Mouse (Mus musculus): ENCODE data around the gene Ddx25.

Gene Ddx25

DNA sequence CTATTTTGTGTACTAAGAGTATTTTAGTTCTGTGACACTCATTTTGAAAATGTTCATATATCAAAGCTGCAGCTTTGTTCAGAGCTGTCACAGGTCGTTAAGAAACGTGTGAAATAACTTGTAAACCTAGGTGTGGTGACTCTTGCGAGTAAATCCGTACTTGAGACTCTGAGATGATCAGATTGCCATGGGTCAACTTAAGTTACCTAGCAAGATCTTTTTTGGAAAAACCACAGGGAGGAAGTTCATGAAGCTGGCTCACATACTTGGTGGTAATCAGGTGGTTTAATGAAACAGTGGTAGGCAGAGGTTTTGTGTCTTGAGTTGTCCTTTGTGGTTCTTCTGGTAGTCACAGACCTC, 64.6 kb downstream of the Ddx25 start:
- no peak for DNase-seq (ENCODE audit: low read depth, low spot score)

DNA sequence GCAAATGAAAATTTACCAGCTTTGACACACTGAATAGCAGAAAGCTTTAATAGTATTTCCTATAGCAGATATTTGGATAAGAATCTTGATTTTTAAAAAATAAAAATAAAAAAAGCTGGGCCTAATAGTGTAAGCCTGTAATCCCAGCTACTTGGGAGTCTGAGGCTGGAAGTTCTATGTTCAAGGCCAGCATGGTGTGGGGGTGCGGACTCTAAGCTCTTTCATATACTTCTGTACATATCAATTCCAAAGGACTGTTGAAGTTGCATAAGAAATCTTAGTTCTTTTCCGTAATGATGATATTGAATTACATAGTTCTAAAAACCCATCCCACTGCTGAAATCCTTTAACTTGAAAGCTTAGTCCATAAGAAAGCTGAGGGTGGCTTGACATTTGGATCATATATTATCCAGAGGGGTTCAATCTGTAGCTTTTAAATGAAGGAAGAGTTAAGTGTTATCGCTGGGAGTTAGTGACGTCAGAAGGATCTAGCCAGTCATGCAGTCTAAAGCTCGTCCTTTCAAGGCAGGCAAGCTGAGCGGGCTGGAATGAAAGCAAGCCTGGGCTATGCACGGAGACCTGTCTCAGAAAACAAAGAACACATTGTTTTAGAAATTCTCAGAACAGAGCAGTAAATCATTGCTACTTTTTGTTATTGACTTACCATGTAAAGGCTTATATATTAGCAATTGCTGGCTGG, 65.1 kb downstream of the Ddx25 start:
- no peak for DNase-seq (ENCODE audit: low read depth, low spot score)

DNA sequence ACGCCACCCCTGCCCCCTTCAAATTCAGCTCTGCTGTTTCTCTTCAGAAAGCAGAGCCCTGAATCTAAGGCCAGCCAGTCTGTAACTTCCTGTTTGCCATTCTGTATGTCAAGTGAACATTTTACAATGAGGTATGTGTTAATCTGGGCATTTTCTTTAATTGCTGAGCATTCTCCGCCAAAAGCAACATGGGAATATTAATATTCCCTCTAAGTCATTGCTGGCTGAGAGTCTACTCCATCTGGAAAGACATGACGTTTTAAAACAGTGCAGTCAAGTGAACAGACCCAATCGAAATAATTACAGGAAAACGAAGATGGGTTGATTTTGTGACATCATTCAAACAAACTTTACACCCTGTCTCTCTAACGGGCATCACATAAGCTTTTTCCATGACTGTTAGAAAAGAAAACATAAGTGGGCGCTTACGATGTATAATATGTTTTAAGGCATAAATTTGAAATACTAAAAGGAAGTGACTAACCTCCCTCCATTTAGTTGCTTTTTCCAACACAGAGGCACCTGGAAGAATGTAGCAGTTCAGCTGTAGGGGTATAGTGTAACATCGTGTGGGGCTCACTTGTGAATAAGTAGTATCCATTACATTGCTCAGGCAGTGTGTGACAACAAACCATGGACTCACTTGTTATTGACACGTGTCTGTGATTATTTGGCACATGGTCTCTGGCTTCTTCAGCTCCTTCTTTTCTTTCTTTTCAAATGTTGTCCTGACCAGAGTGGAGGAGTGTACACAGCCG, 67.0 kb downstream of the Ddx25 start:
- DNase-seq (ENCODE audit: low read depth, low spot score) = no peak

DNA sequence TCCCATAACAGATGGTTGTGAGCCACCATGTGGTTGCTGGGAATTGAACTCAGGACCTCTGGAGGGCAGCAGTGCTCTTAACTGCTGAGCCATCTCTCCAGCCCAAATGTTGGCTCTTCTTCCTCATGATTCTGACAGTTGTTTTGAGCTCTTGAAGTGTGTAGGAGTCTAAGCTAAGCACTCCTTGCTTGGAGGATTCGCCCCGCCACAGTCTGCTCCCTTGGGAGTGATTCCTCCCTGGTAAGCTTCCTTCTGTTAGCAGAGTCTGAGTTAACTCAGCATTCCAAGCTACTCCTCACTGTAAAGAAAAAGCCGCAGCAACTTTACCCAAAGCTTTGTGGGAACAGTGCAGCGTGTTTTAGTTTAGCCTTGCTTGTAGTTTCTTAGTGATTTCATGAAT, 69.8 kb downstream of the Ddx25 start:
- DNase-seq (ENCODE audit: low read depth, low spot score) = no peak
